ENCODE assay signal across 16 mouse cellular contexts in the genomic region with DNA sequence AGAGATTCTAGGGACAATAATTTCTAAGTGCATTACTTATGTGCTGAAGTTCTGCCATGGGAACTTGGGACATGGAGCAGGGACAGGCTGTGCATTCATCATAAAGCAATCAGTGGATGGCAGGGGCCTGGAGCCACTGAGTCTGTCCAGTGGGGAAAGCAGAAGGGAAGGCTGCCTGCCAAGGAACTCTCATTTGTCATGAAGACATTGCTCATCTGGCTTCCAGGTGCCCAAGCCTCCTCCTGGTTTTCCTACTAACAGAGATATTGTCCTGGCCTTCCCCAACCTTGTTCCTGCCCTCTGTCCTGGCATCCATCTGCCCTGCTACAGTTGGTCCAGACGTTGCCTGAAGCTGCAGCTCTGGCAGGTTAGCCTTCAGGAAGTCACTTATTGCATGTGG.
"Had no signal": no experiment of that assay in that cellular context is flagged by ENCODE, and none has a peak within 500 bp of the region (broad histone marks: within the 10 kb centered on the region; RNA-seq: fewer than 3 reads in every experiment).

No protein-coding gene starts in this region.

- ATAC-seq: lung, postnatal 0 days; midbrain, embryonic 13.5 days had no signal

- H3K4me1 ChIP-seq: liver, embryonic 15.5 days; neural tube, embryonic 13.5 days; stomach, embryonic 15.5 days had no signal

- H3K4me3 ChIP-seq: layer of hippocampus, adult 2 months; limb, embryonic 10.5 days; liver, embryonic 15.5 days; midbrain, embryonic 13.5 days; neural tube, embryonic 13.5 days; stomach, embryonic 15.5 days had no signal

- DNase-seq: kidney, postnatal 10 days; kidney, postnatal 4 days; lung, adult 2 months; lung, postnatal 36 days; retina, postnatal 1 day; right cerebral cortex, postnatal 4 days; spleen, adult 18-20 months; thymus, postnatal 4 days had no signal

- H3K9ac ChIP-seq: liver, embryonic 15.5 days; midbrain, embryonic 13.5 days; neural tube, embryonic 13.5 days; stomach, embryonic 15.5 days had no signal

- H3K4me2 ChIP-seq: liver, embryonic 11.5 days; liver, embryonic 15.5 days; midbrain, embryonic 13.5 days; neural tube, embryonic 13.5 days; stomach, embryonic 15.5 days had no signal

- H3K27ac ChIP-seq: layer of hippocampus, adult 2 months; limb, embryonic 10.5 days; liver, embryonic 15.5 days; midbrain, embryonic 13.5 days; neural tube, embryonic 13.5 days; stomach, embryonic 15.5 days had no signal

- H3K9me3 ChIP-seq: limb, embryonic 10.5 days; liver, embryonic 15.5 days; midbrain, embryonic 13.5 days; neural tube, embryonic 13.5 days; stomach, embryonic 15.5 days had no signal

- H3K27me3 ChIP-seq: liver, embryonic 15.5 days; midbrain, embryonic 13.5 days; neural tube, embryonic 13.5 days; stomach, embryonic 15.5 days had no signal
